Mouse (Mus musculus) heart, adult 2 months (tissue): Measurements from ENCODE around the gene Taar3. TPM values are rescaled to one million over a fixed set of nuclear protein-coding genes. Genes with fewer than 3 reads are reported as not detected.

Source experiments
- DNase-seq, 2 experiments: peaks; one replicate each; pipeline ENCODE4 v3.0.0; 2021
- H3K27ac ChIP-seq: fragments of 200-600 bp; 2 replicates; pipeline ENCODE4 v1.8.1; 2022
- H3K27me3 ChIP-seq: fragments of 200-500 bp; 2 replicates; pipeline ENCODE4 v1.6.1; 2012; ENCODE audit warnings: mild to moderate bottlenecking, low read length, inconsistent platforms, mixed read lengths; ENCODE audit not compliant: control insufficient read depth, insufficient read depth
- H3K36me3 ChIP-seq: fragments of 200-500 bp; 2 replicates; pipeline ENCODE4 v1.6.1; 2012; ENCODE audit warnings: low read length, inconsistent platforms; ENCODE audit not compliant: control insufficient read depth, insufficient read depth
- H3K4me1 ChIP-seq: fragments of 200-500 bp; 2 replicates; pipeline ENCODE4 v1.6.1; 2011; ENCODE audit warnings: low read length; ENCODE audit not compliant: control insufficient read depth, insufficient read depth
- H3K4me3 ChIP-seq: fragments of 200-600 bp; 2 replicates; pipeline ENCODE4 v1.8.1; 2022
- H3K79me2 ChIP-seq: fragments of 200-500 bp; replicated peaks from 2 replicates; pipeline ENCODE4 v1.6.1; 2012; ENCODE audit warnings: mild to moderate bottlenecking, inconsistent platforms, low read length, moderate library complexity, mixed read lengths; ENCODE audit not compliant: control insufficient read depth, insufficient read depth
- H3K9ac ChIP-seq: fragments of 200-500 bp; 2 replicates; pipeline ENCODE4 v1.6.1; 2012; ENCODE audit warnings: low read depth, mild to moderate bottlenecking, control low read depth, inconsistent platforms, low read length, mixed read lengths
- CTCF ChIP-seq: fragments of 200-600 bp; IDR thresholded peaks from 2 replicates; pipeline ENCODE4 v1.8.1; 2022; ENCODE audit warnings: antibody characterized with exemption, mild to moderate bottlenecking, moderate library complexity
- EP300 ChIP-seq: fragments of 200-500 bp; IDR thresholded peaks from 2 replicates; pipeline ENCODE4 v1.6.1; 2011; ENCODE audit warnings: low read depth, low read length, control low read depth; ENCODE audit not compliant: insufficient read depth
- POLR2A ChIP-seq: fragments of 200-500 bp; IDR thresholded peaks from 2 replicates; pipeline ENCODE4 v1.6.1; 2011; ENCODE audit warnings: mild to moderate bottlenecking, low read depth, low read length, control low read depth; ENCODE audit not compliant: insufficient read depth
- WGBS: fragments of 180-500 bp; shearing (Covaris S2); methylation state at CpG from one replicate; pipeline ENCODE4 v1.1.7; 2018; 5-methylcytosine and 5-hydroxymethylcytosine counted together
- intact Hi-C: fragments of 180-260 bp; cut with DNase I; formaldehyde crosslinking; loops from one replicate; pipeline ENCODE4 v1.15.1; 2025
- polyA plus RNA-seq: library from polyadenylated mRNA; depleted of rRNA; stranded (reverse); fragments of >200 nt; gene quantifications from 2 replicates; pipeline ENCODE4 v1.2.3, GENCODE M21; 2012
- total RNA-seq, 2 experiments: library from RNA; stranded (reverse); gene quantifications; 2 replicates each; pipeline ENCODE4 v1.2.3; 2021

Gene Taar3
- total and polyA plus RNA-seq, 3 experiments, result not detected

DNA sequence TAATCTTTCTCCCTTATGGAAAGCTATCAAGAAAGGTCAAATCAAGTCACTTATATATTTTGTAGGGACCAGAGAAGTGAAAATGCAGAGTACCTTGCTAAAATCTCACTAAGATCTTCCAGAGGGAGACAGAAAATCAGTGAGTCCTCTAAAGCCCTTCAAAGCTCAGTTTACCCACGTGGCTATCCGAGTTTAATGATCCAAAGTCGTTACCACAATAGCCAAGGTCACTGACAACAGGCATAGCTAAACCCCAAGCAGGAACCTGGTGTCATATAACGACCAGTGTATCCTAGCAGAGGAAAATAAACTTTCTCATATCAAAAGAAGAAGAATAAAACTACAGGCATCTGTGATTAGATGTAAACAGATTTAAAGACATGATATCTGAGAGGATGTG lies 11.7 kb upstream of the Taar3 start:
- no peaks in the 10 kb centered on the region for H3K27me3 ChIP-seq
- TF ChIP-seq EP300 (no peak), CTCF (no peak), POLR2A (no peak)
- H3K9ac ChIP-seq, result no peak overlapping the region
- no peaks in the 10 kb centered on the region for H3K79me2 ChIP-seq
- intact Hi-C loops, result no loop called here
- WGBS, result 33% methylated on average over 4 of the region's 4 CpGs
- no peak overlapping the region for H3K4me3 ChIP-seq
- no peak for DNase-seq
- no peaks in the 10 kb centered on the region for H3K36me3 ChIP-seq
- no peaks in the 10 kb centered on the region for H3K4me1 ChIP-seq
- H3K27ac ChIP-seq, result no peak overlapping the region

DNA sequence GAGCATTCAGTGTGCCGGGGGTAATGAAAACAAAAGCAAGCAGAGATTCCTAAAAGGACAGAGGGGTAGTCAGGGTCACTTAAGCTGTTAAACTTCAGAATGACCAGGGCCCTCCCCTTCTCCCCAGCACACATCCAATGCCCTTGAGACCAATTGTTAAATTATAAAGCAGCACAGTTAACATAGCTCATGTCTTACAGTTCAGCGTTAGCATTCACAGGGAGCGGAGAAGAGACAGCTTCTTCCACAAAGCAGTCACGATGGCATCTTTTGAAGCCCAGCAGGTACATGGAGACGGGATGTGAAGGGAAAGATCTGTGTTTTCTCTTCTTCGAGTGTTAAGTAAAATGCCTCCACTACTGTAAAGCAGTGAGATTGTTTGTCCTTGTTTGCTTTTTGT lies 11.0 kb upstream of the Taar3 start, which contains the start of gene Taar2:
Taar2 (plus strand) TSS at position 261 of the 400 bp plus-strand sequence.
- Histone ChIP-seq H3K27ac (no peak within 1 kb of the TSS), H3K27me3 (no peaks in the 10 kb centered on the region), H3K36me3 (no peaks in the 10 kb centered on the region), H3K4me1 (no peaks in the 10 kb centered on the region), H3K4me3 (no peak within 1 kb of the TSS), H3K9ac (no peak within 1 kb of the TSS), H3K79me2 (no peaks in the 10 kb centered on the region)
- intact Hi-C loops, result no loop called here
- 60% methylated on average over 6 of the region's 6 CpGs for WGBS
- DNase-seq, result no peak
- TF ChIP-seq POLR2A (no peak), EP300 (no peak), CTCF (no peak)

DNA sequence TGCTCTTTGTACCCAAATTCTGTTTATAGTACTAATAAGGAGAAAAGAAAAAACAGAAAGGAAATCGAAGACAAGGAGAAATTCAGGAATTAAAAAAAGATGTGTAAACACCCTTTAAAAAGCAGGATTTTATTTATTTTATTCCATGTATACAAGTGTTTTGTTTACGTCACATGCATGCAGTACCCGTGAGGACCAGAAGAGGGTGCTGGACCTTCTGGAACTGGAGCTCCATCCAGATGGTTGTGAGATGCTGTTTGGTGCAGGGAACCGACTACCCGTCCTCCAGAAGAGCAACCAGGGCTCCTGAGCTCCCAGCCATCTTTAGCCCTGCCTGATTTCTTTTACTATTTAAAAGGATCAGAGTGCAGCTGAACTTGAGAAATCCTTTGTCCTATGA lies 6.9 kb upstream of the Taar3 start:
- Histone ChIP-seq H3K79me2 (no peaks in the 10 kb centered on the region), H3K36me3 (no peaks in the 10 kb centered on the region), H3K4me1 (no peaks in the 10 kb centered on the region), H3K27ac (no peak overlapping the region), H3K9ac (no peak overlapping the region), H3K27me3 (no peaks in the 10 kb centered on the region), H3K4me3 (no peak overlapping the region)
- no peak for DNase-seq
- intact Hi-C loops, result no loop called here
- TF ChIP-seq CTCF, result peak; percentile 46
- TF ChIP-seq EP300, result no peak
- 75% methylated on average over 5 of the region's 5 CpGs for WGBS

DNA sequence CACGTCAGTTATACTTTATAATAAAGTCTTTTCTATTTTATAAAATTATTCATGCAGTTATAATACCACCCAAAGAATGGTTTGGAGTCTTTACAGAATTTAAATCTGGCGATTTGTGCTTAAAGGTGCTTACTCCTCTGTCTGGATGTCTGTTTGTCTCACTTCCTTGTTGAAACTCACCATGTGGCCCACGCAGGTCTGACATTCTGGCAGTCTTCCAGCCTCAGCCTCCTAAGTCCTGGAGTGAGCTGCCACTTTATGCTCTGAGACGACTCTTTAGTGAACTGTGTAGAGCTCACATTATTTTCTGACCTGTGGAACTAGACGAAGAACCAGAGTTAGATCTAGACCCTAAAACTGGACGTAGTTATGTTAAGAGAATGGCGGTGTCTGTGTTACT lies 1.3 kb upstream of the Taar3 start:
- 42% methylated on average over 7 of the region's 7 CpGs for whole genome bisulfite sequencing
- Histone ChIP-seq H3K9ac (no peak overlapping the region), H3K79me2 (no peaks in the 10 kb centered on the region), H3K4me1 (no peaks in the 10 kb centered on the region), H3K4me3 (no peak overlapping the region), H3K36me3 (no peaks in the 10 kb centered on the region), H3K27ac (no peak overlapping the region), H3K27me3 (no peaks in the 10 kb centered on the region)
- intact Hi-C loops, result no loop called here
- DNase-seq, result no peak
- TF ChIP-seq EP300 (no peak), POLR2A (no peak)

DNA sequence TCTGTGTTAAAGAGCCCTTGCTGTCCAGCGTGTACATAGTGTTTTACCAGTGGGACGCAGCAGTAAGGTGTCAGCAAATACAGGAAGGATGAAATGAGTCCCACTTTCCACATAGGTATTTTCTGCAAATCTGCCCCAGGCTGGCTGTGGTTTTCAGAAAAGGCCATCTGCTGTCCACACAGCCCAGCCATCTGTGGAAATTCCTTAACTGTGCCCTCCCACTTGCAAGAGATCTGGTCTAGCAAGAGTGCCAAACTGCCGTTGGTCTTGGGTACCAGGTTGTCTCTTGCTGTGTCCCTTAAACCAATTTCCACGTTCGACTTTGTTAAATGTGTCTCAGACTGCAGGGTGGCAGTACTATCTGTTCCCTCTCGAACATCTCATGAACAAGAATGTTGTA lies 2.4 kb downstream of the Taar3 start:
- H3K36me3 ChIP-seq, result no peaks in the 10 kb centered on the region
- no peak overlapping the region for H3K4me3 ChIP-seq
- H3K79me2 ChIP-seq, result no peaks in the 10 kb centered on the region
- no peak for DNase-seq
- intact Hi-C loops, result no loop called here
- WGBS, result 73% methylated on average over 6 of the region's 6 CpGs
- no peaks in the 10 kb centered on the region for H3K27me3 ChIP-seq
- no peaks in the 10 kb centered on the region for H3K4me1 ChIP-seq
- no peak overlapping the region for H3K9ac ChIP-seq
- no peak overlapping the region for H3K27ac ChIP-seq
- TF ChIP-seq POLR2A (no peak), CTCF (no peak), EP300 (no peak)

DNA sequence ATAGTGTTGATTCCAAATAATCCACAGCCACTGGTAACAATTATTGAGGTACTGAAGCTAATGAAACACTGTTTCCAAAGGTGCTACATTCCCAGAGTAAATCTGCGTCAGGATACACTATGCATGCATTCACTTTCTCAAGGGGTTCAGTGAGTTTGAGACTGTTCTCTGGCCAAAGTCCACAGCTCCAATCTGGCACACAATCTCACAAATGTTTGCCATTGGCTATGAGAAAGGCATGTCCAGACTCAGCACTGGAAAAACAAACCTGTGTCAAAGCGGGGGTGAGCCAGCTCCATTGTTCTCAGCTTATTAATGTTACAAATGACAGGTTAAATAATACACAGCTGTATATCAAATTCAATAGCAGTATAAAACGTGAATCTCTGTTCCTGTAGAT lies 9.7 kb downstream of the Taar3 start:
- WGBS, result 42% methylated on average over 3 of the region's 3 CpGs
- intact Hi-C loops, result no loop called here

More for the DNA sequence above, 9.7 kb downstream of the Taar3 start:
- Histone ChIP-seq H3K36me3 (no peaks in the 10 kb centered on the region), H3K27me3 (no peaks in the 10 kb centered on the region), H3K27ac (no peak overlapping the region), H3K4me3 (no peak overlapping the region), H3K9ac (no peak overlapping the region), H3K4me1 (no peaks in the 10 kb centered on the region), H3K79me2 (no peaks in the 10 kb centered on the region)
- no peak for DNase-seq
- TF ChIP-seq EP300 (no peak), POLR2A (no peak), CTCF (no peak)
